9 mouse cellular contexts compared by ENCODE assay signal in genomic region chr1:66320378-66321135, GRCm38 (mm10).
DNase-seq lines count a peak whose midpoint lies in the region; ATAC-seq and TF ChIP-seq lines count a peak whose summit lies in the region.
"Had no signal": no experiment of that assay in that cellular context is flagged by ENCODE, and none has a peak within 500 bp of the region (broad histone marks: within the 10 kb centered on the region; RNA-seq: fewer than 3 reads in every experiment).

No protein-coding gene starts in this region.

- H3K9me3 ChIP-seq in forebrain, postnatal 0 days (ENCODE audit: low read length) = no peaks in the 10 kb centered on the region
- no peaks in the 10 kb centered on the region for H3K9me3 ChIP-seq in midbrain, embryonic 14.5 days (ENCODE audit: control insufficient read depth, low read length)
- H3K9me3 ChIP-seq in intestine, embryonic 15.5 days = no peaks in the 10 kb centered on the region
- no peaks in the 10 kb centered on the region for H3K9me3 ChIP-seq in lung, postnatal 0 days (ENCODE audit: low read length)
- H3K9me3 ChIP-seq: liver, embryonic 12.5 days had no signal

- peak overlapping the region; percentile 59 for H3K4me2 ChIP-seq in forebrain, postnatal 0 days (ENCODE audit: low read depth)
- peak overlapping the region; percentile 73 for H3K4me2 ChIP-seq in midbrain, embryonic 14.5 days (ENCODE audit: low read length)
- H3K4me2 ChIP-seq in intestine, embryonic 15.5 days (replicated peaks) = no peak overlapping the region
- H3K4me2 ChIP-seq in lung, postnatal 0 days (replicated peaks; ENCODE audit: low read depth, low read length) = no peak overlapping the region
- H3K4me2 ChIP-seq: liver, embryonic 12.5 days had no signal

- no peak for TF ChIP-seq EP300 in lung, postnatal 0 days (IDR thresholded peaks at IDR 0.05)

- peak; percentile 6 for DNase-seq in ZHBTc4 (ENCODE audit: low read depth, low spot score)
- DNase-seq in forebrain, postnatal 0 days = peak; percentile 81
- DNase-seq in midbrain, embryonic 14.5 days = peak; percentile 84
- DNase-seq in lung, postnatal 0 days (ENCODE audit: low spot score) = no peak
- DNase-seq: kidney, postnatal 14 days had no signal

- H3K4me3 ChIP-seq in forebrain, postnatal 0 days (ENCODE audit: low read depth, low read length) = peak overlapping the region; percentile 52
- H3K4me3 ChIP-seq in midbrain, embryonic 14.5 days (replicated peaks; ENCODE audit: low read depth, low read length) = peak overlapping the region; percentile 41
- no peak overlapping the region for H3K4me3 ChIP-seq in intestine, embryonic 15.5 days (replicated peaks)
- no peak overlapping the region for H3K4me3 ChIP-seq in lung, postnatal 0 days (ENCODE audit: low read depth, low read length)
- H3K4me3 ChIP-seq: liver, embryonic 12.5 days had no signal

- H3K36me3 ChIP-seq in forebrain, postnatal 0 days (ENCODE audit: insufficient read depth) = no peaks in the 10 kb centered on the region
- no peaks in the 10 kb centered on the region for H3K36me3 ChIP-seq in midbrain, embryonic 14.5 days (ENCODE audit: control insufficient read depth, insufficient read depth, low read length)
- H3K36me3 ChIP-seq in intestine, embryonic 15.5 days = no peaks in the 10 kb centered on the region
- H3K36me3 ChIP-seq in lung, postnatal 0 days (ENCODE audit: insufficient read depth, low read length) = no peaks in the 10 kb centered on the region
- H3K36me3 ChIP-seq: liver, embryonic 12.5 days had no signal

- ATAC-seq in common myeloid progenitor, adult 5-6 weeks (replicated peaks; ENCODE audit: low read depth, poor library complexity, severe bottlenecking) = 0 out of 2 replicates have a peak, but pooled peaks have one; percentile 42
- ATAC-seq in forebrain, postnatal 0 days = peak; percentile 66
- peak; percentile 67 for ATAC-seq in midbrain, embryonic 14.5 days (ENCODE audit: low FRiP score, low TSS enrichment)
- ATAC-seq in intestine, embryonic 15.5 days = no peak
- no peak for ATAC-seq in lung, postnatal 0 days
- ATAC-seq in CD4-positive, CD25-positive, alpha-beta regulatory T cell, adult 4 months = no peak
- ATAC-seq: liver, embryonic 12.5 days had no signal

- peak overlapping the region; percentile 70 for H3K9ac ChIP-seq in forebrain, postnatal 0 days
- peak overlapping the region; percentile 39; the same call in 1 of the 2 replicates for H3K9ac ChIP-seq in midbrain, embryonic 14.5 days (replicated peaks; ENCODE audit: low read length)
- H3K9ac ChIP-seq in intestine, embryonic 15.5 days = no peak overlapping the region
- no peak overlapping the region for H3K9ac ChIP-seq in lung, postnatal 0 days (replicated peaks; ENCODE audit: low read depth)
- H3K9ac ChIP-seq: liver, embryonic 12.5 days had no signal

- WGBS in forebrain, postnatal 0 days = 18% methylated on average over 2 of the region's 2 CpGs
- 11% methylated on average over 2 of the region's 2 CpGs for WGBS in midbrain, embryonic 14.5 days
- WGBS in intestine, embryonic 15.5 days = 68% methylated on average over 2 of the region's 2 CpGs
- WGBS in lung, postnatal 0 days = 77% methylated on average over 2 of the region's 2 CpGs

- no peaks in the 10 kb centered on the region for H3K27me3 ChIP-seq in forebrain, postnatal 0 days (ENCODE audit: insufficient read depth, low read length)
- H3K27me3 ChIP-seq in midbrain, embryonic 14.5 days (ENCODE audit: control insufficient read depth, insufficient read depth, low read length) = no peaks in the 10 kb centered on the region
- no peaks in the 10 kb centered on the region for H3K27me3 ChIP-seq in intestine, embryonic 15.5 days (replicated peaks)
- no peaks in the 10 kb centered on the region for H3K27me3 ChIP-seq in lung, postnatal 0 days (replicated peaks; ENCODE audit: insufficient read depth, low read length)
- H3K27me3 ChIP-seq: liver, embryonic 12.5 days had no signal

- H3K27ac ChIP-seq in forebrain, postnatal 0 days (ENCODE audit: low read depth, low read length) = peak overlapping the region; percentile 96
- peak overlapping the region; percentile 93 for H3K27ac ChIP-seq in midbrain, embryonic 14.5 days (replicated peaks; ENCODE audit: low read depth, low read length)
- H3K27ac ChIP-seq in intestine, embryonic 15.5 days = no peak overlapping the region
- no peak overlapping the region for H3K27ac ChIP-seq in lung, postnatal 0 days (ENCODE audit: low read length)
- H3K27ac ChIP-seq: liver, embryonic 12.5 days had no signal

- TF ChIP-seq CTCF in forebrain, postnatal 0 days (IDR thresholded peaks at IDR 0.05; ENCODE audit: low read depth) = no peak
- no peak for TF ChIP-seq CTCF in lung, postnatal 0 days (IDR thresholded peaks at IDR 0.05)

- H3K4me1 ChIP-seq in forebrain, postnatal 0 days (ENCODE audit: insufficient read depth) = peaks cover 20% of the 10 kb centered on the region
- H3K4me1 ChIP-seq in midbrain, embryonic 14.5 days (ENCODE audit: control insufficient read depth, insufficient read depth, low read length) = peaks cover 28% of the 10 kb centered on the region
- no peaks in the 10 kb centered on the region for H3K4me1 ChIP-seq in intestine, embryonic 15.5 days (replicated peaks)
- no peaks in the 10 kb centered on the region for H3K4me1 ChIP-seq in lung, postnatal 0 days (ENCODE audit: insufficient read depth, low read depth, low read length)
- H3K4me1 ChIP-seq: liver, embryonic 12.5 days had no signal

Comparison
In these comparisons a context has a peak if more than half of its experiments do, and no peak if none do; other contexts are left out.
1. ATAC-seq: peak in common myeloid progenitor, adult 5-6 weeks (single experiment), forebrain, postnatal 0 days (single experiment) and midbrain, embryonic 14.5 days (single experiment); none in intestine, embryonic 15.5 days (single experiment), lung, postnatal 0 days (single experiment) and CD4-positive, CD25-positive, alpha-beta regulatory T cell, adult 4 months (single experiment).
2. H3K27ac ChIP-seq: peak in forebrain, postnatal 0 days (single experiment) and midbrain, embryonic 14.5 days (single experiment); none in intestine, embryonic 15.5 days (single experiment) and lung, postnatal 0 days (single experiment).
3. H3K4me2 ChIP-seq: peak in forebrain, postnatal 0 days (single experiment) and midbrain, embryonic 14.5 days (single experiment); none in intestine, embryonic 15.5 days (single experiment) and lung, postnatal 0 days (single experiment).
4. H3K4me3 ChIP-seq: peak in forebrain, postnatal 0 days (single experiment) and midbrain, embryonic 14.5 days (single experiment); none in intestine, embryonic 15.5 days (single experiment) and lung, postnatal 0 days (single experiment).
5. H3K9ac ChIP-seq: peak in forebrain, postnatal 0 days (single experiment) and midbrain, embryonic 14.5 days (single experiment); none in intestine, embryonic 15.5 days (single experiment) and lung, postnatal 0 days (single experiment).